Mouse (Mus musculus) liver, adult (tissue): ENCODE measurements around the gene Gtf2h3.
A peak's percentile ranks its signal among the peaks of the same experiment; 100 is the strongest.

ENCODE experiments used
- GATA4 ChIP-seq: IDR thresholded peaks from 2 replicates; pipeline ENCODE4 v1.6.1; 2014; ENCODE audit warnings: mild to moderate bottlenecking, low read length; ENCODE audit not compliant: insufficient replicate concordance

Gtf2h3 gene

GRCm38 (mm10) chr5:124552558-124553307 is 26.2 kb upstream of the Gtf2h3 start, which contains the start of gene Ddx55:
Ddx55 (plus strand) TSS chr5:124552864.
- TF ChIP-seq GATA4 = no peak

GRCm38 (mm10) chr5:124553607-124554006 is 25.3 kb upstream of the Gtf2h3 start:
- TF ChIP-seq GATA4 = no peak

GRCm38 (mm10) chr5:124555145-124555544 is 23.8 kb upstream of the Gtf2h3 start:
- TF ChIP-seq GATA4 = no peak

- no peak for TF ChIP-seq GATA4
Measured at GRCm38 (mm10) chr5:124571068-124571467, 7.9 kb upstream of the Gtf2h3 start.

- TF ChIP-seq GATA4 = no peak
Measured at GRCm38 (mm10) chr5:124575467-124575866, 3.5 kb upstream of the Gtf2h3 start.

- no peak for TF ChIP-seq GATA4
Measured at GRCm38 (mm10) chr5:124582515-124582914, 3.6 kb downstream of the Gtf2h3 start.

- TF ChIP-seq GATA4 = no peak
Measured at GRCm38 (mm10) chr5:124592768-124593167, 13.8 kb downstream of the Gtf2h3 start.

- no peak for TF ChIP-seq GATA4
Measured at GRCm38 (mm10) chr5:124598224-124599174, 19.6 kb downstream of the Gtf2h3 start.

GRCm38 (mm10) chr5:124602349-124602748 is 23.4 kb downstream of the Gtf2h3 start:
- TF ChIP-seq GATA4 = no peak

GRCm38 (mm10) chr5:124604296-124604695 is 25.4 kb downstream of the Gtf2h3 start:
- no peak for TF ChIP-seq GATA4

GRCm38 (mm10) chr5:124605041-124605622 is 26.2 kb downstream of the Gtf2h3 start:
- peak; percentile 96 for TF ChIP-seq GATA4

- TF ChIP-seq GATA4 = no peak
Measured at GRCm38 (mm10) chr5:124610965-124611364, 32.0 kb downstream of the Gtf2h3 start.

- TF ChIP-seq GATA4 = no peak
Measured at GRCm38 (mm10) chr5:124614709-124615108, 35.8 kb downstream of the Gtf2h3 start.

- no peak for TF ChIP-seq GATA4
Measured at GRCm38 (mm10) chr5:124618711-124619110, 39.8 kb downstream of the Gtf2h3 start.

- no peak for TF ChIP-seq GATA4
Measured at GRCm38 (mm10) chr5:124621362-124621761, 42.4 kb downstream of the Gtf2h3 start.

GRCm38 (mm10) chr5:124622890-124623289 is 44.0 kb downstream of the Gtf2h3 start:
- TF ChIP-seq GATA4 = no peak

GRCm38 (mm10) chr5:124624291-124624690 is 45.4 kb downstream of the Gtf2h3 start:
- TF ChIP-seq GATA4 = no peak
